Mouse (Mus musculus) heart, postnatal 25 days (tissue): Measurements from ENCODE around the gene Atr. TPM values are rescaled to one million over a fixed set of nuclear protein-coding genes. Genes with fewer than 3 reads are reported as not detected.

Experiments used
- total RNA-seq, 2 experiments: library from RNA; stranded (reverse); gene quantifications; 2 replicates each; pipeline ENCODE4 v1.2.3; 2021

Gene Atr
- total RNA-seq, 2 experiments from 2014 or later = 7.0 to 7.2 TPM

Other genes with a start within 250 kb of the Atr start
- 10 to 100 TPM; 29.1 to 33.7 TPM for gene Pcolce2, start 220.0 kb upstream of the Atr start, total RNA-seq
- 1 to 10 TPM; 6.7 to 7.2 TPM for gene Trpc1, start 107.2 kb upstream of the Atr start, total RNA-seq
- gene Pls1, start 12.3 kb upstream of the Atr start, total RNA-seq = under 1 TPM; 0.29 to 0.36 TPM
- 10 to 100 TPM; 14.8 to 19.1 TPM for gene Xrn1, start 97.2 kb downstream of the Atr start, total RNA-seq